Mouse (Mus musculus) forebrain, embryonic 11.5 days (tissue): ENCODE measurements around the gene Adcy1. TPM values are rescaled to one million over a fixed set of nuclear protein-coding genes. Genes with fewer than 3 reads are reported as not detected.

Source experiments
- ATAC-seq: fragments of 200-750 bp; cut with Nextera tagmentation; replicated peaks from 2 replicates; pipeline ENCODE4 v1.8.0; 2017; ENCODE audit warnings: moderate TSS enrichment; ENCODE audit not compliant: low FRiP score
- DNase-seq: peaks from one replicate; pipeline ENCODE4 v3.0.0-alpha.2; 2017; ENCODE audit warnings: low spot score
- H3K27ac ChIP-seq: fragments of 300-500 bp; sonication (generic); 2 replicates; pipeline ENCODE4 v1.5.1; 2014; ENCODE audit warnings: low read depth, low read length
- H3K27me3 ChIP-seq: fragments of 300-500 bp; sonication (generic); 2 replicates; pipeline ENCODE4 v1.6.1; 2014; ENCODE audit warnings: mild to moderate bottlenecking, low read length, mixed read lengths; ENCODE audit not compliant: control insufficient read depth, insufficient read depth
- H3K36me3 ChIP-seq: fragments of 300-500 bp; sonication (generic); 2 replicates; pipeline ENCODE4 v1.6.1; 2014; ENCODE audit warnings: mild to moderate bottlenecking, low read length, moderate library complexity, mixed read lengths; ENCODE audit not compliant: control insufficient read depth, insufficient read depth
- H3K4me1 ChIP-seq: fragments of 300-500 bp; sonication (generic); replicated peaks from 2 replicates; pipeline ENCODE4 v1.6.1; 2014; ENCODE audit warnings: low read length, mixed read lengths; ENCODE audit not compliant: control insufficient read depth, insufficient read depth
- H3K4me2 ChIP-seq: fragments of 300-500 bp; sonication (generic); 2 replicates; pipeline ENCODE4 v1.6.1; 2014; ENCODE audit warnings: low read depth, mild to moderate bottlenecking, low read length, moderate library complexity, mixed read lengths; ENCODE audit not compliant: severe bottlenecking
- H3K4me3 ChIP-seq: fragments of 300-500 bp; sonication (generic); 2 replicates; pipeline ENCODE4 v1.5.1; 2014; ENCODE audit warnings: low read depth, low read length
- H3K9ac ChIP-seq: fragments of 300-500 bp; sonication (generic); 2 replicates; pipeline ENCODE4 v1.6.1; 2014; ENCODE audit warnings: low read length
- H3K9me3 ChIP-seq: fragments of 300-500 bp; sonication (generic); 2 replicates; pipeline ENCODE4 v1.6.1; 2016; ENCODE audit warnings: low read length, mixed read lengths; ENCODE audit not compliant: control insufficient read depth
- WGBS: fragments of 180-500 bp; shearing (Covaris S2); extraction: QIAGEN DNeasy Blood & Tissue Kit; methylation state at CpG from one replicate; pipeline ENCODE4 v1.1.7; 2014; 5-methylcytosine and 5-hydroxymethylcytosine counted together
- polyA plus RNA-seq: library from polyadenylated mRNA; unstranded; fragments of >200 nt; fragmentation: Nextera tagmentation; extraction: Ambion mirVana; gene quantifications from 2 replicates; pipeline ENCODE4 v1.2.1, GENCODE M21; 2014

Adcy1 gene
- polyA plus RNA-seq, 1 experiment from 2014 or later: 1.3 TPM

GRCm38 (mm10) chr11:7135301-7135700, 72.0 kb downstream of the Adcy1 start:
- Histone ChIP-seq H3K36me3 (no peaks in the 10 kb centered on the region), H3K9me3 (no peaks in the 10 kb centered on the region), H3K27ac (no peak overlapping the region), H3K27me3 (no peaks in the 10 kb centered on the region), H3K4me1 (no peaks in the 10 kb centered on the region), H3K4me2 (no peak overlapping the region), H3K4me3 (no peak overlapping the region), H3K9ac (no peak overlapping the region)
- ATAC-seq: no peak
- no peak for DNase-seq
- WGBS: 80% methylated on average over 6 of the region's 6 CpGs

GRCm38 (mm10) chr11:7135763-7136162, 72.5 kb downstream of the Adcy1 start:
- no peak for ATAC-seq
- 90% methylated on average over 9 of the region's 9 CpGs for WGBS
- no peak for DNase-seq
- H3K4me2 ChIP-seq: no peak overlapping the region
- H3K36me3 ChIP-seq: no peaks in the 10 kb centered on the region
- H3K4me3 ChIP-seq: no peak overlapping the region
- no peak overlapping the region for H3K27ac ChIP-seq
- H3K27me3 ChIP-seq: no peaks in the 10 kb centered on the region
- no peak overlapping the region for H3K9ac ChIP-seq
- H3K9me3 ChIP-seq: no peaks in the 10 kb centered on the region
- no peaks in the 10 kb centered on the region for H3K4me1 ChIP-seq

- H3K9ac ChIP-seq: no peak overlapping the region
- ATAC-seq (no peak), DNase-seq (no peak)
- WGBS: 99% methylated on average over 5 of the region's 5 CpGs
- no peak overlapping the region for H3K4me3 ChIP-seq
- H3K4me2 ChIP-seq: no peak overlapping the region
- no peak overlapping the region for H3K27ac ChIP-seq
- no peaks in the 10 kb centered on the region for H3K36me3 ChIP-seq
- H3K9me3 ChIP-seq: no peaks in the 10 kb centered on the region
- H3K4me1 ChIP-seq: no peaks in the 10 kb centered on the region
- H3K27me3 ChIP-seq: no peaks in the 10 kb centered on the region
These were observed 73.1 kb downstream of the Adcy1 start for GRCm38 (mm10) chr11:7136246-7136855.

- Histone ChIP-seq H3K4me1 (no peaks in the 10 kb centered on the region), H3K36me3 (no peaks in the 10 kb centered on the region), H3K9ac (no peak overlapping the region), H3K27me3 (no peaks in the 10 kb centered on the region), H3K9me3 (no peaks in the 10 kb centered on the region), H3K27ac (no peak overlapping the region), H3K4me2 (no peak overlapping the region), H3K4me3 (no peak overlapping the region)
- DNase-seq (peak; percentile 37), ATAC-seq (no peak)
- 94% methylated on average over 8 of the region's 8 CpGs for WGBS
These were observed 75.1 kb downstream of the Adcy1 start for GRCm38 (mm10) chr11:7138370-7138769.

- Histone ChIP-seq H3K9ac (no peak overlapping the region), H3K4me2 (no peak overlapping the region), H3K36me3 (no peaks in the 10 kb centered on the region), H3K4me3 (no peak overlapping the region), H3K4me1 (no peaks in the 10 kb centered on the region), H3K9me3 (no peaks in the 10 kb centered on the region), H3K27me3 (no peaks in the 10 kb centered on the region), H3K27ac (no peak overlapping the region)
- 92% methylated on average over 3 of the region's 3 CpGs for WGBS
- ATAC-seq (peak; percentile 24; the same call in 1 of the 2 replicates), DNase-seq (peak; percentile 52)
These were observed 77.2 kb downstream of the Adcy1 start for GRCm38 (mm10) chr11:7140449-7140848.

GRCm38 (mm10) chr11:7142725-7143124, 79.4 kb downstream of the Adcy1 start:
- H3K27me3 ChIP-seq: no peaks in the 10 kb centered on the region
- no peak overlapping the region for H3K4me2 ChIP-seq
- WGBS: 69% methylated on average over 3 of the region's 3 CpGs
- no peak overlapping the region for H3K4me3 ChIP-seq
- H3K9ac ChIP-seq: no peak overlapping the region
- ATAC-seq (no peak), DNase-seq (no peak)
- no peak overlapping the region for H3K27ac ChIP-seq
- H3K4me1 ChIP-seq: no peaks in the 10 kb centered on the region
- no peaks in the 10 kb centered on the region for H3K9me3 ChIP-seq
- H3K36me3 ChIP-seq: no peaks in the 10 kb centered on the region

- DNase-seq (no peak), ATAC-seq (no peak)
- Histone ChIP-seq H3K27me3 (no peaks in the 10 kb centered on the region), H3K27ac (no peak overlapping the region), H3K4me1 (no peaks in the 10 kb centered on the region), H3K9ac (no peak overlapping the region), H3K9me3 (no peaks in the 10 kb centered on the region), H3K4me3 (no peak overlapping the region), H3K36me3 (no peaks in the 10 kb centered on the region), H3K4me2 (no peak overlapping the region)
- 86% methylated on average over 11 of the region's 11 CpGs for WGBS
These were observed 81.1 kb downstream of the Adcy1 start for GRCm38 (mm10) chr11:7144369-7144768.

- H3K4me3 ChIP-seq: no peak overlapping the region
- ATAC-seq (no peak), DNase-seq (no peak)
- no peaks in the 10 kb centered on the region for H3K27me3 ChIP-seq
- no peak overlapping the region for H3K27ac ChIP-seq
- H3K9ac ChIP-seq: no peak overlapping the region
- no peaks in the 10 kb centered on the region for H3K4me1 ChIP-seq
- whole genome bisulfite sequencing: 91% methylated on average over 4 of the region's 4 CpGs
- H3K36me3 ChIP-seq: no peaks in the 10 kb centered on the region
- no peak overlapping the region for H3K4me2 ChIP-seq
- no peaks in the 10 kb centered on the region for H3K9me3 ChIP-seq
These were observed 81.9 kb downstream of the Adcy1 start for GRCm38 (mm10) chr11:7145221-7145620.

- no peaks in the 10 kb centered on the region for H3K9me3 ChIP-seq
- H3K9ac ChIP-seq: no peak overlapping the region
- DNase-seq: no peak
- no peaks in the 10 kb centered on the region for H3K4me1 ChIP-seq
- H3K27me3 ChIP-seq: no peaks in the 10 kb centered on the region
- no peak overlapping the region for H3K4me3 ChIP-seq
- 90% methylated on average over 8 of the region's 8 CpGs for WGBS
- no peaks in the 10 kb centered on the region for H3K36me3 ChIP-seq
- ATAC-seq: no peak
- H3K27ac ChIP-seq: no peak overlapping the region
- no peak overlapping the region for H3K4me2 ChIP-seq
These were observed 84.2 kb downstream of the Adcy1 start for GRCm38 (mm10) chr11:7147536-7147935.
